Mouse (Mus musculus): Measurements from ENCODE around the gene Gm20683. TPM values are rescaled to one million over a fixed set of nuclear protein-coding genes. Genes with fewer than 3 reads are reported as not detected.

The Gm20683 gene
- polyA plus RNA-seq, 1 experiment from 2014 or later, result 14.2 TPM

DNA sequence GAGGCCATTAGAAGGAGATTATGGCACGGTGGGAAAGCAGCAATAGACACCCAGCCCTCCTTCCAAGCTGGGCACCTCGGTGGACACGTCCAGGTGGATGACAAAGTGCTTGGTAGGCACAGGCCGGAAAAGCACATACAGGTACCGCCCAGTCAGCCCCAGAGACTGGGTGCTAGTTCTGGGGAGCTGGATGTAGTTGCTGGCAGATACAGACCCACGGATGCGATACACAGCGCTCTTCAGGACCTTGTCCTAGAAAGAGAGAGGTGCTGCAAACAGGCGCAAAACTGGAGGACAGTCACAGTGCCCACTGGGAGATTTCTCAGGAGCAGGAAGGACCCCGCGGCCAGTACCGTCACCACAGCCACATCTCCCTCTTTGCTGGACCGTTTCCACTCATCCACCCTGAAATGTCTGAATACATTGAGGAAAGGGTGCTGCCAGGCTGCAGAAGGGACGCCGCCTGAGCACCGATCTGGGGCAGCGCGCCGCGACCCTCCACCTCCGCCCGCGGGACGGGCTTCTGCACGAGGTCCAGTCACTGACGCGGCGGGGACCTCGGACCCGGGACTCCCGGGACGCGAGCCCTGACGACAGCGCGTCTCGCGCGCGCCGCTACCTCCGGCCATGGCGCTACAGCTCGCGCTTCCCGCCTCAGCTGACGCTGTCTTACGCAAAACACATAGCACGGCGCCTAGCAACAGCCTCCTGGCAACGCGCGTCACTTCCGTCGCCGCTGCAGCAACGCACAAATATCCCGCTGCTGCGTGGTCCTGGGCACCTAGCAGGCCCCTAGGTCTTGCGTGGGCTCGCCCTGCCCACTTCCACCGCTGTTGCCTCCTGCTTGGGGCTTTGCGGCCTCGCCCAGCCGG is 19.5 kb upstream of the Gm20683 start, which contains the start of gene Wdr90:
Gene Wdr90 (minus strand): TSS at position 670 of the 872 bp plus-strand sequence.
- peak within 1 kb of the TSS; percentile 83 for H3K27ac ChIP-seq
- H3K4me2 ChIP-seq, result peak within 1 kb of the TSS; percentile 78
- peaks cover 18% of the 10 kb centered on the region for H3K4me1 ChIP-seq
- no peaks in the 10 kb centered on the region for H3K27me3 ChIP-seq (replicated peaks)
- H3K4me3 ChIP-seq, result peak within 1 kb of the TSS; percentile 63
- H3K9ac ChIP-seq, result peak within 1 kb of the TSS; percentile 75
- WGBS, result 3% methylated on average over 65 of the region's 65 CpGs
- no peaks in the 10 kb centered on the region for H3K9me3 ChIP-seq
- H3K36me3 ChIP-seq (replicated peaks), result no peaks in the 10 kb centered on the region
- ATAC-seq (replicated peaks), result peak; percentile 95

DNA sequence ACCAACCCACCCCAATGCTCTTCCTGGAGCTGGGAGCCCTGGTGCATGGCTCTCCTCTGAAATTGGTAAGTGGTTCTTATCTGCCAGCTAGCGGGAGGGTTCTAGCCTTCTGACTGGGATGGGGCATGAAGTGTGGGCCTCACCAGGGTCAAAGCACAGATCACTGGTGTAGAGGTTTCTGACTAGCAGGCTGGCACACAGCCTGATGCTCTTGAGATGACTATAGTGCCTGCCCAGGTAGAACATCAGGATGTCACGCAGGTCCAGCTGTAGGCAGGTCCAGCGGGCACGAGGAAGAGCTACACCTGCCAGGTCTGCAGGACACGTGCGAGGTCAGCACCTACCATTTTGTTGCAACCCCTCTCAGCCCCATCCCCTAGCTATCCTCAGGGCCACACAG is 18.7 kb upstream of the Gm20683 start:
- 0 out of 2 replicates have a peak overlapping the region, but pooled peaks have one; percentile 63 for H3K4me3 ChIP-seq
- H3K9ac ChIP-seq, result no peak overlapping the region
- 92% methylated on average over 6 of the region's 6 CpGs for whole genome bisulfite sequencing
- peaks cover 18% of the 10 kb centered on the region for H3K4me1 ChIP-seq
- peak overlapping the region; percentile 78 for H3K4me2 ChIP-seq
- H3K9me3 ChIP-seq, result no peaks in the 10 kb centered on the region
- H3K27ac ChIP-seq, result no peak overlapping the region
- H3K27me3 ChIP-seq (replicated peaks), result no peaks in the 10 kb centered on the region
- H3K36me3 ChIP-seq (replicated peaks), result no peaks in the 10 kb centered on the region
- ATAC-seq (replicated peaks), result no peak

DNA sequence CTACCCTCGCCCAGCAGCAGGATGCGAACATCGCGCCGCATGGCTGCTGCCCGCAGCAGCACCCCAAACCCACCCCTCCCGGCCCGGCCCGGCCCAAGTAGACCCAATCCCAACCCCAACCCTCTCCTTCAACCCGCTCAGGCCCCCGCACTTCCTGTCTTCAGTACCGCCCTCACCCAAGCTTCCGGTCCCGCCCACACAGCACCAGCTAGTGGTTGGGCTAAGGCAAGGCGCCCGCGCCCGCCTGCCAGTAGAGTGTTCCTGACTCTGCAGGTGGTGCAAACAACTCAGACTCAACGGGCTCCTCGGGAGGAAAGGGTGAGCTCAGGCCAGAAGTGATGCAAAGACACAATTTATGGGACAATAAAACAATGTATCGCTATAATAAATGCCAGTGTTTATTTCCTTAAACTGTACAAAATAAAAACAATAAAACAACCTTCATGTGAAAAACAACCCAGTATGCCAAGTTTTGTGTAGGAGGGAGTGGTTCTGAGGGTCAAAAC is 2.9 kb upstream of the Gm20683 start, which contains the start of gene Rhot2:
Gene Rhot2 (minus strand): TSS at position 456 of the 506 bp plus-strand sequence.
- peak; percentile 94 for ATAC-seq (replicated peaks)
- H3K27me3 ChIP-seq (replicated peaks), result no peaks in the 10 kb centered on the region

DNA sequence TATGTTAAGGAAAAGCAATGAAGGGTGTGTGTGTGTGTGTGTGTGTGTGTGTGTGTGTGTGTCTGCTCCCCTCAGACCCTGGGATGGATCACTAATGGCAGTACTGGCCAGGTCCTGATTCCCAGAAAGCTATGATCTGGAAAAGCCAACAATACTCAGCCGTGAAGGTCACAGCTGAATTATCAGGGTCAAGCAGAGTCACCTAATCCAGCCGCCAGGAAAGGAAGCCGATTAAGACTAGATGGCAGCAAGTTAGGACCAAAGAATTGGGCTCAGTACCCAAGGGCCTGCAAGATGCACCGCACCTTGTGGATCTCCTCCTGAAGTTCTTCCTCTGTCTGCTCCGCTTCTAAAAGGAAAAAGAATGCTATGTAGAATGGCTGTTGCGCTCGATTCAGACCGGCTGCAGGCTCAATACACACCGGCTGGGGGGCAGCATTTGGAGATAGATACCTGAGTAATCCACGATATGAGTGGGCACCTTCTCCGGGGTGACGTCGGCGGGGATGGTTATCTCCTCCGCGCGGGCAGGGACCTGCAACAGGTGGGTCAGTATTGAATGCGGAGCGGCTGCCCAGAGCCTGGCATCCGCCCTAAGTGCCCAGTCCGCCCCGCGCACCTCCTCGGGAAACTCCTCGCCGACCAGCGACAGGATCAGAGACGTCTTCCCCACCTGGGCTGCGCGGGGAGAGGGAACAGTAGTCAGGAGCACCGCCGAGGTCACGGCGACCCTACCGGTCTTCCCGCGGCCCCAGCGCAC is 2.3 kb upstream of the Gm20683 start:
- WGBS, result 4% methylated on average over 38 of the region's 38 CpGs
- Histone ChIP-seq H3K27me3 (replicated peaks) (no peaks in the 10 kb centered on the region), H3K9ac (peak overlapping the region; percentile 80), H3K4me1 (peaks cover 18% of the 10 kb centered on the region), H3K27ac (peak overlapping the region; percentile 74), H3K36me3 (replicated peaks) (peaks cover 29% of the 10 kb centered on the region), H3K9me3 (no peaks in the 10 kb centered on the region), H3K4me3 (peak overlapping the region; percentile 87), H3K4me2 (peak overlapping the region; percentile 90)
- ATAC-seq (replicated peaks), result peak; percentile 27

More for the DNA sequence above, 2.9 kb upstream of the Gm20683 start, which contains the start of gene Rhot2:
- 2% methylated on average over 21 of the region's 21 CpGs for WGBS
- Histone ChIP-seq H3K4me3 (peak within 1 kb of the TSS; percentile 87), H3K9me3 (no peaks in the 10 kb centered on the region), H3K9ac (peak within 1 kb of the TSS; percentile 80), H3K36me3 (replicated peaks) (peaks cover 26% of the 10 kb centered on the region), H3K4me1 (peaks cover 18% of the 10 kb centered on the region), H3K4me2 (peak within 1 kb of the TSS; percentile 90), H3K27ac (peak within 1 kb of the TSS; percentile 74)

DNA sequence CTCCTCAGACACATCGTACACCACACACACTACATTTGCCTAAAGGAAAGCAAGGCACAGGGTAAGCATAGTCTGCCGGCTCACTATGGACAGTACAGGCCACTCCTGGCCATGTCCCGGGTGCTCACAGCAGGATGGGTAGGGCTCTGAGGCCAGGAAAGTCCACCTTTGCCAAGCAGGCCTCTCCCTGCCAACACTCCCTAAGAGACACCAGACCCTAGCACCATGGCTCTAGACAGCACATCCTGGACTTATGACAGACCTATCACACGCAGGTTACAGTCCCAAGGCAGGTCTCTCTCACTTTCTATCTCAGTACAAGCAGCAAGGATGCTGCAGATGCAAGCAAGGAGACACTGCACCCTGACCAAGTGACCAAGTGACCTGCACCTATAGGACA is 1.6 kb upstream of the Gm20683 start:
- H3K4me1 ChIP-seq, result peaks cover 20% of the 10 kb centered on the region
- H3K9me3 ChIP-seq, result no peaks in the 10 kb centered on the region
- WGBS, result 89% methylated on average over 4 of the region's 4 CpGs
- no peak overlapping the region for H3K27ac ChIP-seq
- peak overlapping the region; percentile 23; the same call in 1 of the 2 replicates for H3K9ac ChIP-seq
- peaks cover 29% of the 10 kb centered on the region for H3K36me3 ChIP-seq (replicated peaks)
- H3K4me2 ChIP-seq, result peak overlapping the region; percentile 90
- peak overlapping the region; percentile 87 for H3K4me3 ChIP-seq
- H3K27me3 ChIP-seq (replicated peaks), result no peaks in the 10 kb centered on the region
- ATAC-seq (replicated peaks), result no peak

DNA sequence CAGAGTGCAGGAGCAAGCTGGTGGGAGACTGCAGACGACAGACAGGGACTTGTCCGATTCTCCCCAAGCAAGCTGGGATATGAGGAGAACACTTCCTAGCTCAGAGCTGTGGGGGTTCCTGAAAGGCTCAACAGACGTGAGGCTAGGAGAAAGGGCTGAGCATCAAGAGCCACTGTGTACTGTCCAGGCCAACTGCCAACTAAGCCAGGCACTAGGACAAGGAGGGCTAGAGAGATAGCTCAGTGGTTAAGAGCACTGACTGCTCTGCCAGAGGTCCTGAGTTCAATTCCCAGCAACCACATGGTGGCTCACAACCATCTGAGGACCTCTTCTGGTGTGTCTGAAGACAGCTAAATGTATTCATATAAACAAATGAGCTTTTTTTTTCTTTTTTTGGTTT is 946 bp upstream of the Gm20683 start:
- H3K4me1 ChIP-seq, result peaks cover 26% of the 10 kb centered on the region

DNA sequence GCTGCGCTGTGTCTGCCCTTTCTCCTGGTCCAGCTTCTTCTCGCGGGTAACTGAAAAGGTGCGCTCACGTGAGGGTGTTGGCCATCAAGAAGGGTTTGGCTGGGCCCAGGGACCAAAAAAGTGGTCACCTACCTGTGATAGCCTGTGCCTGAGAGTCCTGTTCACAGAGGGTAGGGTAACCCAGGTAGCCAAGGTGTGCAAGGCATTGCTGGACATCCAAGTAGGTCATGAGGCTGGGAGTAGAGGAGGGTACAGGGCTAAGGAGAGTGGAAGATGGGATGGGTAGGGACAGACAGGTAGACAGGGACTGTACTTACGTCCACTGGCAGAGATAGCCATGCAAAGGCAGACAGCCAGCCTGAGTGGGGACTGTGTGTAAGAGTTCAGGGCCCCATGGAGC is 1.0 kb downstream of the Gm20683 start:
- Histone ChIP-seq H3K9me3 (no peaks in the 10 kb centered on the region), H3K27me3 (replicated peaks) (no peaks in the 10 kb centered on the region), H3K36me3 (replicated peaks) (peaks cover 29% of the 10 kb centered on the region), H3K4me2 (no peak overlapping the region), H3K27ac (no peak overlapping the region), H3K9ac (no peak overlapping the region), H3K4me3 (no peak overlapping the region), H3K4me1 (peaks cover 46% of the 10 kb centered on the region)
- WGBS, result 96% methylated on average over 6 of the region's 6 CpGs
- ATAC-seq (replicated peaks), result no peak

More for the DNA sequence above, 946 bp upstream of the Gm20683 start:
- Histone ChIP-seq H3K27me3 (replicated peaks) (no peaks in the 10 kb centered on the region), H3K4me2 (no peak overlapping the region), H3K36me3 (replicated peaks) (peaks cover 29% of the 10 kb centered on the region), H3K9me3 (no peaks in the 10 kb centered on the region), H3K4me3 (no peak overlapping the region), H3K27ac (no peak overlapping the region), H3K9ac (no peak overlapping the region)
- 78% methylated on average over 3 of the region's 3 CpGs for WGBS
- no peak for ATAC-seq (replicated peaks)

DNA sequence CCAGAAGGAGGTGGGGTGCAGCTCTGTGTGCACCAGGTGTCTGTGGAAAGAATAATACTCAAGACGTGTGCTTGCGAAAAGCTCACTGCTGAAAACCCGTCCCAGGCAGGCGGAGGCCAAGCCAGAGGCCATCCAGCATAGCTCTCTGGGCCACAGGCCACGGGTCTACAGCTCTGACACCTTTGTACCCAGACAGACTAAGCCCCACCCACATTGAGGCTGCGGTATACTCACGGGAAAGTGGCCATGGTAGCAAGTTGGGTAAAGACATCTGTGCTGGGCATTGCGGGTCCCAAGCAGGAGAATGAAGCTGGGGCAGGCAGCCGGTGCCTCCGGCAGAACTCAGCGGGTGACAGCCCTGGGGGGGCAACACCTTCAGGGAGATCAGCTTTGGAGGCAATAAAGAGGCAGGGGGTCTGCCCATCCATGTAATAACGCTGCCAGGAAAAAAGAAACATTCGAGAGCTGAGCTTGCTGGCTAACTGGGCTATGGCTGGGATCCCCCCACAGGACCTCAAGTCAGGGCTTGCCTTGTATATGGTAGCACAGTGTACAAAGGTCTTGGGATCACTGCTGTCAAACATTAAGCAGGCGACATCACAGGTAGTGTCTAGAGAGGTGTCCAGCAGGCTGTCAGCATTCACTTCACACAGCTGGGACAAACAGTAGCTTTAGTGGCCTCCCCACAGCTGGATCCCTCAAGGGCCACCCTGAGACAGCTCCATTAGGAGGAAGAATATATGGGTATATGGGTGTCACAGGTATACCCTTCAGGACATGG is 1.9 kb downstream of the Gm20683 start:
- Histone ChIP-seq H3K4me1 (peaks cover 50% of the 10 kb centered on the region), H3K27me3 (replicated peaks) (no peaks in the 10 kb centered on the region), H3K36me3 (replicated peaks) (peaks cover 29% of the 10 kb centered on the region), H3K9ac (no peak overlapping the region), H3K27ac (no peak overlapping the region), H3K4me2 (no peak overlapping the region), H3K4me3 (no peak overlapping the region), H3K9me3 (no peaks in the 10 kb centered on the region)
- WGBS, result 88% methylated on average over 14 of the region's 14 CpGs
- no peak for ATAC-seq (replicated peaks)

DNA sequence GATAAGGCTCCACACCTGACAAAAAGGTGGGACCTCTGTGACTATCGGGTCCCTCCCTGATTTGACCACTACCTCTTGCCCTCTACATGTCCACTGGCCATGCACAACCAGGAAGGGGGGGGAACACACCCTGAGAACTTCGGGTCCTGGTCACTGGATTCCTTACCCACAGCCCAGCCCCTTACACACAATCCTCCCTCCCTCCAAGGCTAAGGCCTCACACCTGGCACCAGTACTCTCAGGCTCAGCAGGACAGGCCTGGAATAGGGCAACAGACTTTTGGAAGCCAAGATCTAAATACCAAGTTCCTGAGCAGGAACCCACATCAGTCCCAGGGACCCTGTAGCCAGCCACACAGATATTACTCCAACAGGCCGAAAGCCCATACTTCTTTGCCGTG is 2.7 kb downstream of the Gm20683 start:
- no peaks in the 10 kb centered on the region for H3K9me3 ChIP-seq
- no peak overlapping the region for H3K4me2 ChIP-seq
- 93% methylated on average over 4 of the region's 4 CpGs for WGBS
- peaks cover 29% of the 10 kb centered on the region for H3K36me3 ChIP-seq (replicated peaks)
- no peak overlapping the region for H3K27ac ChIP-seq
- no peak for ATAC-seq (replicated peaks)
- H3K4me3 ChIP-seq, result no peak overlapping the region
- H3K27me3 ChIP-seq (replicated peaks), result no peaks in the 10 kb centered on the region
- no peak overlapping the region for H3K9ac ChIP-seq
- peaks cover 55% of the 10 kb centered on the region for H3K4me1 ChIP-seq

DNA sequence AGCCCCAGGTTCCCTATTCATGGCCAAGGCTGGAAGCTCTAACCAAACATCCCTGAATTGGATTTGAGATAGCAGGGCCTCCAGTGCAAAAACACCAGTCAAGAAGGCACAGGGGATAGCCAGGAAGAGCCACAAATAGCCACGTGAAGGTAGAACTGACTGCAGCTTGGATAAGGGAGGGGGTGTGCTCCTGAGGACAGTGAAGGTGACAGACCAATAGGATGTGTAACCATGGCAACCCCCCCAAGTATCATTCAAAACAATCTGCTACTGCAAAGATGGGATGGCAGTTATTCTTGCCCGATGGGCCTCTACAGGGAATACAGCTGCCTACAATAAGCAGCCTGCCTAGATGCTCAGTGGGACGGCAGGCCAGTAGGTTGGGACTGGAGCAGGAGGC is 4.0 kb downstream of the Gm20683 start:
- no peak overlapping the region; the same call in 1 of the 2 replicates for H3K4me3 ChIP-seq
- no peak for ATAC-seq (replicated peaks)
- WGBS, result 12% methylated on average over 3 of the region's 3 CpGs

DNA sequence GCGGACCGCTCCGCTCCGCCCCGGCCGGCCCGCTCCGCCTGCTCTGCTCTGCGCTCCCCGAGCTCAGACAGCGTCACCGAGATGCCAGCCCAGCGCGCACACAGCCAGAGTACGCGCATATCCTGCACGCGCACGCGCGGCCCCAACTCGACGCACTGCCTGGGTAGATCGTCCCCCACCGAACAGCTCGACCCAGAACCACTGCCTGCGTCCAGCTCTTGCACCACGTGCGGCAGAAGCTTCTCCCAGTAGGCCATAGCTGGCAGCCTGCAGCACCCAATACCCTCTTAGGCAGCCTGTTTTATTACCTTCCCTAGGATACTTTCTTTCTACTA is 4.5 kb downstream of the Gm20683 start, which contains the start of gene Rhbdl1:
Gene Rhbdl1 (minus strand): TSS at position 220 of the 335 bp plus-strand sequence.
- H3K9me3 ChIP-seq, result no peaks in the 10 kb centered on the region
- peaks cover 27% of the 10 kb centered on the region for H3K36me3 ChIP-seq (replicated peaks)
- H3K4me1 ChIP-seq, result peaks cover 51% of the 10 kb centered on the region
- under 1% methylated on average over 29 of the region's 29 CpGs for WGBS
- no peaks in the 10 kb centered on the region for H3K27me3 ChIP-seq (replicated peaks)
- peak within 1 kb of the TSS; percentile 48 for H3K4me3 ChIP-seq
- ATAC-seq (replicated peaks), result peak; percentile 32
- peak within 1 kb of the TSS; percentile 80 for H3K4me2 ChIP-seq
- peak within 1 kb of the TSS; percentile 82 for H3K27ac ChIP-seq
- peak within 1 kb of the TSS; percentile 70 for H3K9ac ChIP-seq

More for the DNA sequence above, 4.0 kb downstream of the Gm20683 start:
- Histone ChIP-seq H3K27ac (peak overlapping the region; percentile 82), H3K9me3 (no peaks in the 10 kb centered on the region), H3K36me3 (replicated peaks) (peaks cover 29% of the 10 kb centered on the region), H3K27me3 (replicated peaks) (no peaks in the 10 kb centered on the region), H3K9ac (peak overlapping the region; percentile 70), H3K4me2 (peak overlapping the region; percentile 80), H3K4me1 (peaks cover 49% of the 10 kb centered on the region)
